Mouse (Mus musculus): ENCODE measurements around the gene Oas1h. TPM values are rescaled to one million over a fixed set of nuclear protein-coding genes. Genes with fewer than 3 reads are reported as not detected.
A peak's percentile ranks its signal among the peaks of the same experiment; 100 is the strongest.

Oas1h gene
- total RNA-seq (2014; rRNA removed) (not detected in 2 replicates), polyA plus RNA-seq (2012; rRNA removed) (not detected in 2 replicates)

GRCm38 (mm10) chr5:120861121-120861520, at the start of gene Oas1h:
Oas1h (plus strand) TSS chr5:120861421.
- TF ChIP-seq CTCF (IDR thresholded peaks at IDR 0.05; ENCODE audit: low read depth, low read length) (no peak), POLR2A (IDR thresholded peaks at IDR 0.05; ENCODE audit: extremely low read depth, insufficient read depth, low read length) (no peak)
- H3K4me3 ChIP-seq (ENCODE audit: insufficient read depth, low read depth, low read length): no peak within 1 kb of the TSS
- 19% methylated on average over 4 of the region's 4 CpGs for WGBS

GRCm38 (mm10) chr5:120811951-120812819, 49.0 kb upstream of the Oas1h start, which contains the start of gene Oas1c:
Oas1c (minus strand) TSS chr5:120812514.
- H3K79me2 ChIP-seq (ENCODE audit: control insufficient read depth, insufficient read depth, low read length): peaks cover 9% of the 10 kb centered on the region; the same call in 1 of the 2 replicates
- WGBS: 5% methylated on average over 18 of the region's 18 CpGs
- no peaks in the 10 kb centered on the region for H3K27me3 ChIP-seq (ENCODE audit: control insufficient read depth, insufficient read depth, low read length)
- no peaks in the 10 kb centered on the region for H3K36me3 ChIP-seq (ENCODE audit: control insufficient read depth, insufficient read depth, low read length)
- H3K9ac ChIP-seq (ENCODE audit: low read depth, low read length): peak within 1 kb of the TSS; percentile 63
- DNase-seq (ENCODE audit: extremely low read depth, low read depth, low spot score): peak; percentile 90
- peak within 1 kb of the TSS; percentile 21 for H3K27ac ChIP-seq (replicated peaks; ENCODE audit: insufficient read depth, low read depth, low read length)
- H3K4me1 ChIP-seq (ENCODE audit: control insufficient read depth, insufficient read depth, low read length): peaks cover 5% of the 10 kb centered on the region; the same call in 1 of the 2 replicates
- 0 out of 2 replicates have a peak, but pooled peaks have one; percentile 24 for TF ChIP-seq POLR2A (IDR thresholded peaks at IDR 0.05; ENCODE audit: extremely low read depth, insufficient read depth, low read length)
- TF ChIP-seq CTCF (IDR thresholded peaks at IDR 0.05; ENCODE audit: low read depth, low read length): no peak
- peak within 1 kb of the TSS; percentile 64 for H3K4me3 ChIP-seq (ENCODE audit: insufficient read depth, low read depth, low read length)

More at GRCm38 (mm10) chr5:120861121-120861520, at the start of gene Oas1h:
- Histone ChIP-seq H3K27ac (replicated peaks; ENCODE audit: insufficient read depth, low read depth, low read length) (no peak within 1 kb of the TSS), H3K4me1 (ENCODE audit: control insufficient read depth, insufficient read depth, low read length) (no peaks in the 10 kb centered on the region), H3K9ac (ENCODE audit: low read depth, low read length) (no peak within 1 kb of the TSS), H3K79me2 (ENCODE audit: control insufficient read depth, insufficient read depth, low read length) (no peaks in the 10 kb centered on the region), H3K36me3 (ENCODE audit: control insufficient read depth, insufficient read depth, low read length) (no peaks in the 10 kb centered on the region), H3K27me3 (ENCODE audit: control insufficient read depth, insufficient read depth, low read length) (no peaks in the 10 kb centered on the region)
- no peak for DNase-seq (ENCODE audit: extremely low read depth, low read depth, low spot score)

- Histone ChIP-seq H3K4me1 (ENCODE audit: control insufficient read depth, insufficient read depth, low read length) (peaks cover 5% of the 10 kb centered on the region; the same call in 1 of the 2 replicates), H3K27ac (replicated peaks; ENCODE audit: insufficient read depth, low read depth, low read length) (peak overlapping the region; percentile 21; the same call in 1 of the 2 replicates), H3K27me3 (ENCODE audit: control insufficient read depth, insufficient read depth, low read length) (no peaks in the 10 kb centered on the region), H3K36me3 (ENCODE audit: control insufficient read depth, insufficient read depth, low read length) (no peaks in the 10 kb centered on the region), H3K4me3 (ENCODE audit: insufficient read depth, low read depth, low read length) (peak overlapping the region; percentile 64), H3K79me2 (ENCODE audit: control insufficient read depth, insufficient read depth, low read length) (peaks cover 9% of the 10 kb centered on the region; the same call in 1 of the 2 replicates), H3K9ac (ENCODE audit: low read depth, low read length) (peak overlapping the region; percentile 63)
- WGBS: 61% methylated on average over 6 of the region's 6 CpGs
- no peak for TF ChIP-seq POLR2A (IDR thresholded peaks at IDR 0.05; ENCODE audit: extremely low read depth, insufficient read depth, low read length)
- no peak for TF ChIP-seq CTCF (IDR thresholded peaks at IDR 0.05; ENCODE audit: low read depth, low read length)
- DNase-seq (ENCODE audit: extremely low read depth, low read depth, low spot score): no peak
These were observed 48.2 kb upstream of the Oas1h start for GRCm38 (mm10) chr5:120813023-120813422.

- H3K36me3 ChIP-seq (ENCODE audit: control insufficient read depth, insufficient read depth, low read length): no peaks in the 10 kb centered on the region
- no peak overlapping the region for H3K27ac ChIP-seq (replicated peaks; ENCODE audit: insufficient read depth, low read depth, low read length)
- peaks cover 9% of the 10 kb centered on the region; the same call in 1 of the 2 replicates for H3K79me2 ChIP-seq (ENCODE audit: control insufficient read depth, insufficient read depth, low read length)
- no peak overlapping the region for H3K4me3 ChIP-seq (ENCODE audit: insufficient read depth, low read depth, low read length)
- H3K27me3 ChIP-seq (ENCODE audit: control insufficient read depth, insufficient read depth, low read length): no peaks in the 10 kb centered on the region
- H3K9ac ChIP-seq (ENCODE audit: low read depth, low read length): no peak overlapping the region
- peaks cover 5% of the 10 kb centered on the region; the same call in 1 of the 2 replicates for H3K4me1 ChIP-seq (ENCODE audit: control insufficient read depth, insufficient read depth, low read length)
- 69% methylated on average over 3 of the region's 3 CpGs for WGBS
- no peak for TF ChIP-seq POLR2A (IDR thresholded peaks at IDR 0.05; ENCODE audit: extremely low read depth, insufficient read depth, low read length)
- peak; percentile 58 for TF ChIP-seq CTCF (IDR thresholded peaks at IDR 0.05; ENCODE audit: low read depth, low read length)
- DNase-seq (ENCODE audit: extremely low read depth, low read depth, low spot score): peak; percentile 26
These were observed 45.3 kb upstream of the Oas1h start for GRCm38 (mm10) chr5:120815949-120816348.

- peaks cover 2% of the 10 kb centered on the region; the same call in 1 of the 2 replicates for H3K79me2 ChIP-seq (ENCODE audit: control insufficient read depth, insufficient read depth, low read length)
- H3K9ac ChIP-seq (ENCODE audit: low read depth, low read length): no peak overlapping the region
- no peaks in the 10 kb centered on the region for H3K4me1 ChIP-seq (ENCODE audit: control insufficient read depth, insufficient read depth, low read length)
- no peaks in the 10 kb centered on the region for H3K27me3 ChIP-seq (ENCODE audit: control insufficient read depth, insufficient read depth, low read length)
- H3K27ac ChIP-seq (replicated peaks; ENCODE audit: insufficient read depth, low read depth, low read length): no peak overlapping the region
- no peak overlapping the region for H3K4me3 ChIP-seq (ENCODE audit: insufficient read depth, low read depth, low read length)
- no peaks in the 10 kb centered on the region for H3K36me3 ChIP-seq (ENCODE audit: control insufficient read depth, insufficient read depth, low read length)
- TF ChIP-seq POLR2A (IDR thresholded peaks at IDR 0.05; ENCODE audit: extremely low read depth, insufficient read depth, low read length) (no peak), CTCF (IDR thresholded peaks at IDR 0.05; ENCODE audit: low read depth, low read length) (no peak)
- DNase-seq (ENCODE audit: extremely low read depth, low read depth, low spot score): no peak
These were observed 42.2 kb upstream of the Oas1h start for GRCm38 (mm10) chr5:120818999-120819398.

Data from liver, adult 2 months (tissue).